Mouse (Mus musculus) urinary bladder, postnatal 4 days (tissue): ENCODE results near the gene Trim46.

Experiments used
- DNase-seq, 2 experiments: peaks; one replicate each; pipeline ENCODE4 v3.0.0; 2021 to 2022; ENCODE audit warnings: low spot score in 2 of 2

The Trim46 gene

DNA sequence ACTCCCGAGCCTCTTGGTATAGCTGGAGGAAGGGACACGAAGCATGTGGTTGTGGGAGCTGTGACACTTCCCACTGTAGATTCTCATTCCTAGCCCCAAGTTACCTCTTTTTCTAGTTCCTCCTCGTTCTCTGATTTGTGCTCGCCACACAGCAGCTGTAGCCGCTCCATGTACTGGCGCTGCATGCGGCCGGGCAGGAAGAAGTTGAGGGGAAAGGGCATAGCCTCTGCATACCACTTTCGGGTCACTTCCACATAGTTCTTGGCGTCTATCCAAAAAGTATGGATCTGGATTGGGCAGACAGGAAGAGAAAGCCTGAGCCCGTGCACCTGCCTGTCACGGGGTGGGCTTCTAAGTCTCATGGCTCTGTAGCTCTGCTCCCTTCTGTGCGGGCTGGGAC lies 35.9 kb downstream of the Trim46 start:
- DNase-seq: no peak

DNA sequence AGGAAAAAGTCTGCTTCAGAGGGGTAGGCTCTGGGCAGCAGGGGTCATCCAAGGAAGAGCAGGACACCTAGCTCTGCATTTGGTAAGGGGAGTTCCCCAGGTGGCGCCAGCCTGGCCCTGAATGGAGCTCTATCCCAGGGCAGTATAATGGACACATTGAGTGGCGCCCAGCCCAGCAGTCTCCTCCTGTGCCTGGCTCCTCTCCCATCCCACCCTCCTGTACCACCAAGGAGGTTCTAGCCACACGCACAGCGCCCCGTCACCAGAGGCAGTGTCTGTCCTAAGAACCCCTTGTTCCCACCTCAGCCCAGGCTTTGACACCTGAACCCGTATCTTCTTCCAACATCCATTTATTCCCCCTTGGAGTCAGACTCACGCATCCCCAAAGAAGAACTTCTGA lies 36.4 kb downstream of the Trim46 start:
- DNase-seq: no peak

DNA sequence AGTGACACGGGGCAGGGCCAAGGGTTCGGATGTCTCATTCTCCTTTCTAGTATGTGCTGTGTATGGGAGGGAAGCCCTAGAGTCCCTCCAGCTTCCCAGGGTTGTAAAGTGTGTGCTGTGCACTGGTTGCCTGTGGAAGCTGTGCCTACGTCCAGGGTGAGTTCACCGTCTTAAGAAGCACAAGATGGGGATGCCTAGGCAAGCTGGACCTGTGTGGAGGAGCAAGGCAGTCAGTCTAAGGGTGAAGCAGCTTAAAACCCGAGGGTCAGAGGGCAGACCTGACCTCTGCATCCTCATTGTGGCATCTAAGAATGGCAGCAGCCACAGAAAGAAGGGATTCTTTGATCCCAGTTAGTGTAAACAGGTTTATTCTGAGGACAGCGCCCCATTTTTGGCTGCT lies 37.4 kb downstream of the Trim46 start:
- DNase-seq: no peak

DNA sequence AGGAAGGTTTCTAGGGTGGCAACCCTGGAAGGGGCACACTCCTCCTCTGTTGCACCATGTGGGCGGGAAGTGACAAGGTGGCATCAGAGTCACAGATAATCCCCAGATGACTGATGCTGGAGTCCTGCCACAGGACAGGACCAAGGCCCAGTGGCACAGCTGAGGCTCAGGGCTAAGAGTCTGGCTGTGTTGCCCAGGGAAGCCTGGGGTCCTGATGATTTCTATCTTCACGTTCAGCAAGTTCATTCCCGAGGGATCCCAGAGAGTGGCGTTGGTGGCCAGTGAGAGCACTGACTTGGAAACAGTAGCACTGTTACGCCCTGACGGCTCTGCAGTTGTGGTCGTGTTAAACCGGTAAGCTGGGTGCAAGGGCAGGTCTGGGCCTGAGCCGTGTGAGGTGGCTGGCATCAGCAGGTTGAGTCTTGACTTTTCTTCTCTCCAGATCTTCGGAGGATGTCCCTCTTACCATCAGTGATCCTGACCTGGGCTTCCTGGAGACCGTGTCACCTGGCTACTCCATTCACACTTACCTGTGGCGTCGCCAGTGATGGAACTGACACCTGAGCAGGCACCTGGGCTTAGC lies 37.9 kb downstream of the Trim46 start:
- DNase-seq: no peak

DNA sequence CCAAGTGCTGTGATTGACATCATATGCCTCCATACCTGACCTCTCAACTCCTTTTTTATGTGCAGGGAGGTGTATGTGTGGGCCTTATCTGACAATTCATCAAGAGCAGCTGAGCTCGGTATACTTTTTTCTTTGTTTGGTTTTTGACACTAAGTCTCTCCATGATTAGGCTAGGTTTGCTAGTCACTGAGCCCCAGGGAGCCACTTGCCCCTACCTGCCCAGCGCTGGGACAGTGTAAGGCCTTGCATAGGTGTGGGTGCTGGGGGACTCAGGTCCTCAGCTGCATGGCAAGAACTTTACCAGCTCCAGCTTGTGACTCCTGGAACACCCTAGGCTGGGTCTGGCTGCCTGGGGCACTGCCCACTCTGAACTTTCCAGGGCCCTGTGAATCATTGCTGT lies 39.4 kb downstream of the Trim46 start:
- DNase-seq: no peak

DNA sequence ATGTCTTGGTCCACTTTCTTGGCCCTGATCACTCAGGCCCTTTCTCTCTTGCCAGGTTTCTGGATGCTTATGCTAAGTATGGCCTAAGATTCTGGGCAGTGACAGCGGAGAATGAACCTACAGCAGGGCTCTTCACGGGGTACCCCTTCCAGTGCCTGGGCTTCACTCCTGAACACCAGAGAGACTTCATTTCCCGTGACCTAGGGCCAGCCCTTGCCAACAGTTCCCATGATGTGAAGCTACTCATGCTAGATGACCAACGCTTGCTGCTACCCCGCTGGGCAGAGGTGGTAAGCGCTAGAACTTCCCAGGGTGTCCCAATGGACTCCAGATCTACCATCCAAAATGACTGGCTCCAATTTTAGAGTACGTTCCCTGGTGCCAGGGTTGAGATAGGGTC lies 40.0 kb downstream of the Trim46 start:
- no peak for DNase-seq

DNA sequence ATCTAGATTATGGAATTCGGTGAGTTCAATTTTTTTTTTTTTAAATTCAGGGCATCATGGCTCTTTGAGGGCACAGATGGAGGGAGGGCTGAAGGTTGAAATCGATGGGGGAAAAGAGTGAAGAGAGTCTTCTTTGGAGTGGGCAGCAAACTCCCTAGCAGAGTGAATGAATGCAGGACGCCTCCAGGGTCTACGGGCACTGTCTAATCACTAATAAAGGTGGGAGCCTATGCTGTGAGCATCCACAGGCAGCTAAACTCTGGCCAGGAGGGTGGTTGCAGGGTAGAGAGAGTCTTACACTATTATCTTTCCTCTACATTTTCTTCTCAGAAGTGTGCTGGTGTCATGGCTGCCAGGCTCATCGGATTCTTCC lies 43.0 kb downstream of the Trim46 start:
- no peak for DNase-seq

DNA sequence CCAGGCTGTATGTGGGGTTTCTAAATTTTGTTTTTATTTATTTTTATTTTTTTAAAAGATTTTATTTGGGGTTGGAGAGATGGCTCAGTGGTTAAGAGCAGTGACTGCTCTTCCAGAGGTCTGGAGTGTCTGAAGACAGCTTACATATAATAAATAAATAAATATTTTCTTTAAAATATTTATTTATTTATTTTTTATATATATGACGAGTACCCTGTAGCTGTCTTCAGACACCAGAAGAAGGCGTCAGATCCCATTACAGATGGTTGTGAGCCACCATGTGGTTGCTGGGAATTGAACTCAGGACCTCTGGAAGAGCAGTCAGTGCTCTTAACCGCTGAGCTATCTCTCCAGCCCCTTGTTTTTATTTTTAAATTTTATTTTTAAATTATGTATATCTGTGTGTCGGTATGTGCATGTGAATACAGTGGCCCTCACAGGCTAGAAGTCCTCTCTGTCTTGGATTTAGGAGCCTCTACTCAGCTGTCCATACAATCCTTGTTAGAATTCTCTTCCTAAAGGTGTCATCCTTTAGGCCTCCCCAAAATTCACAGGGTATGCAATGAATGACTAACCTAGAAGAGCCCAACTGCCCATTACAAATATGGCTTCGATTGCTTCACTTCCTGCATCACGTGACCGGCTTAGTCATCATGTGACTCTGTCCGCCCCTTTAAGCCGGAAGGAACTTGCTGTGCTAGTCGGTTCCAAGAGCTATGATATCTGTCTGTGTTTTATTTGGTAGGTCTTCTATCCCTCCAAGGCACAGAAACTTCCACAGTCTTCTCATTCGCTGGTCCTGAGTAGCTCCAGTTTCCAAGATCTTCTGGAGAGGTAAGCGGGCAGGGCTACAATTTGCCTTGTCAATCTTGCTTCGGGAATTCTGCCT lies 43.6 kb downstream of the Trim46 start, which contains the start of gene Gba:
Gene Gba, plus strand, starts transcription at position 676 of the 889 bp plus-strand sequence.
- DNase-seq: peak; percentile 75 to 87

DNA sequence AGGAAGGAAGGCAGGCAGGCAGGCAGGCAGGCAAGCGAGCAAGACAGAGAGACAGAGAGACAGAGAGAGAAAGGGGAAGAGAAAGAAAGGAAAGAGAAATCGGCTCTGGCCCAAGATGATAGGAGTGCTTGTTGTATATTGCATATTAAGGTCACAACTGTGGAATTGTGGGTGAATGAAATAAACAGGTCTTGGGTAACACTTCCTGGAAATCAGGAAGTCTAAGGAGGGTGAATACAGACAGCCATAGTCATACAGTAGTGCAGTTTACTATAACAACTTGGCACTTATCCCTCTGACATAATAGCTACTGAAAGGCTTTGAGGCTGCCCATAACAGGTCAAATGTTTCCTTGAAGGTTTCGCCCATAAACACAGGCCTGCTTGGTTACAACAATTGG lies 46.3 kb downstream of the Trim46 start:
- no peak for DNase-seq

DNA sequence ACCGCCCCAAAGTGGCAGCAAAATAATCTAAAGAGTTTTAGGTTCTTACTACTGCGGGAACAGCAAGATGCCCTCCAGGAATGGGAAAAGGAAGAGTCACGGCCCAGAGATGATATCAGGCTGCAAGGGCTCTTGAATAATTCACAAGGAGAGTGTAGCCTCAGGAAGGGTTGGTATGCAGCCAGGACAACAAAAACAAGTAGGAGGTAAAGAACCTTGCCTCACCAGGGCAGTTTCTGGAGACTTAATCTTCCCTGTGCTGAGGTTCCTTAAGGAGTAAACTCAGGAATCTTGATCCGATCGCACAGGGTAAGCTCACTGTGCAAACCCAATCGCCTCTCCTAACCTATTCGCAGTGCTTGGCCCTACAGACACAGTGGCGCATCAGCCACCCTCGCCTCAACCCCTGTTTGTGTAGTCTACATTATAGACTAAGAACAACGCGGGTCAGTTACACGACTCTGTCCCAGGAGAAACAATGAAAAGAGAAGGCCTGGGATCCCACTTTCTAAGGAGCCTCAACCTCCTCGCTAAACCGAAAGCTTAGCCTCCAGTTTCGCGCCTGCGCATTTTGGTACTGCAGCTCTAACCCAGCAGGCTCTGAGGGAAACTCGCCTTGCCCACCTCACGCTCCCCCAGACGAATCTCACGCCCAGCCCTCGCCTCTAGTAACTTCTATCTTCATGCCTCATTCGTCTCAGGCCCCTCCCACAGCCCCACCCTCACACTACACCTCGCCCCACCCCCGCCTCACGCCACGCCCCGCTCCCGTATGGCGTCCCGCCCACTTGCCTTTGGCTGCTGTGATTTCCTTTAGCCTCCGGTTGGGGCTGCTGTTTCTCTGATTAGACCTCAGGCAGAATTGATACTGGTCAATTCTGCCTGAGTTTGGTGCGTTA lies 49.9 kb downstream of the Trim46 start:
- DNase-seq: peak; percentile 88 to 93

DNA sequence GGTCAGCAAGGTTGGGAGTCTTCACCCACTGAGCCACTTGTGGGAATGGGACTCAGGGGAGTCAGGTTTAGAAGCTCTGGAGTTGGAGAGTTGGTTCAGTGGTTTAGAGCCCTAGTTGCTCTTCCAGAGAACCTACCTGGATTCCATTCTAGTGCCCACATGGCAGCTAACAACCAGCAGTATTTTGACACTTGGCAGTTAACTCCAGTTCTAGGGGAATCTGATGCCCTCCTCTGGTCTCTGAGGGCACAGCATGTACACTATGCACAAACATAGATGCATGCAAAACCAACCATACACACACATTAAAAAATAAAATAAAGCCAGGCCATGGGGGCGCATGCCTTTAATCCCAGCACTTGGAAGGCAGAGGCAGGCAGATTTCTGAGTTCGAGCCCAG lies 52.3 kb downstream of the Trim46 start:
- DNase-seq: no peak

DNA sequence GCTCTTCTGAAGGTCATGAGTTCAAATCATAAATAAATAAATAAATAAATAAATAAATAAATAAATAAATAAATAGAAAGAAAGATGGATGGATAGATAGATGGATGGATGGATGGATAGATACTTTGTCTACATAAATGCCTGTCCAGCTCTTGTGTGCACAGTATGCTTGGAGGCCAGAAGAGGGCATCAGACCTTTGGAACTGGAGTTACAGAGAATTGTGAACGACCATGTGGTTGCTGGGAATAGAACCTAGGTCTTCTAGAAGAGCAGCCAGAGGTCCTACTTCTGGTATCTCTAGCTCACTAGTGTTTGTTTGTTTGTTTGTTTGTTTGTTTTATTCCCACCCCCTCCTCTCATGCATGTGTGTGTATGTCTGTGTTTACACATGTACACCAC lies 52.8 kb downstream of the Trim46 start:
- DNase-seq: no peak

DNA sequence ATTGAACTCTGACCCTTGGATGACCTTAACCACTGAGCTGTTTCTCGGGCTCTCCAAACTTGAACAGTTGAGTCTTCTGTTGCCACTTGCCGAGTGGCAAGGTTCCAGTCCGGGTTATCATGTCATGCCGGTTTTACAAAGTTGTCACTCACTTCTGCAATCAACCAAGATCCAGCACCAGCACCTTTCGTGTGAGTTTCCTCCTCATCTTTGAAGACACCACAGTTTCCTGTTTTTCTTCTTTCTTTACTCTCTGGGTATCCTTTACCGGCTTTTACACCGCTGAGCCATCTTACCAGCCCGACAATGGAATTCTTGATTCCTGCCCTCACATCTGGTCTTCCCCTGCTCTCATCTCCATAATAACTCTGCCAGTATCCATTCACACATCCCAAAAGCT lies 55.7 kb downstream of the Trim46 start:
- no peak for DNase-seq

DNA sequence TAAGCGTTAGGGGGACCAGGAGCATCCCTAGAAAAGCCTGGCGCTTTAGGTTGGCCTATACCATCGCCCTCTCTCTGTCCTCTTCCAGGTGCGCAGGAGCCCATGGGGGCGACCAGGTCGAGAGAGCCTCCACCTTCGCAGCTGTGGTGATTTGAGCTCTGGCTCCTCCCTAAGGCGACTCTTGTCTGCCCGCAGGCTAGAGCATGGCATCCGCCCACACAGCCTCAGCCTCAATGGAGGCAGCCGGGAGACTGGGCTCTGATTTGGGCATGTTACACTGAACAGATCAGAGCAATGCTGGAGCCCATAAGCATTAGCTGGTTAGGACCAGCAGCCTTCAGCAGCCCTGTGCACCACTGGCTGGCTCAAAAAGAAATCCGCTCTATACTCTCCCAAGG lies 57.6 kb downstream of the Trim46 start:
- DNase-seq: no peak

DNA sequence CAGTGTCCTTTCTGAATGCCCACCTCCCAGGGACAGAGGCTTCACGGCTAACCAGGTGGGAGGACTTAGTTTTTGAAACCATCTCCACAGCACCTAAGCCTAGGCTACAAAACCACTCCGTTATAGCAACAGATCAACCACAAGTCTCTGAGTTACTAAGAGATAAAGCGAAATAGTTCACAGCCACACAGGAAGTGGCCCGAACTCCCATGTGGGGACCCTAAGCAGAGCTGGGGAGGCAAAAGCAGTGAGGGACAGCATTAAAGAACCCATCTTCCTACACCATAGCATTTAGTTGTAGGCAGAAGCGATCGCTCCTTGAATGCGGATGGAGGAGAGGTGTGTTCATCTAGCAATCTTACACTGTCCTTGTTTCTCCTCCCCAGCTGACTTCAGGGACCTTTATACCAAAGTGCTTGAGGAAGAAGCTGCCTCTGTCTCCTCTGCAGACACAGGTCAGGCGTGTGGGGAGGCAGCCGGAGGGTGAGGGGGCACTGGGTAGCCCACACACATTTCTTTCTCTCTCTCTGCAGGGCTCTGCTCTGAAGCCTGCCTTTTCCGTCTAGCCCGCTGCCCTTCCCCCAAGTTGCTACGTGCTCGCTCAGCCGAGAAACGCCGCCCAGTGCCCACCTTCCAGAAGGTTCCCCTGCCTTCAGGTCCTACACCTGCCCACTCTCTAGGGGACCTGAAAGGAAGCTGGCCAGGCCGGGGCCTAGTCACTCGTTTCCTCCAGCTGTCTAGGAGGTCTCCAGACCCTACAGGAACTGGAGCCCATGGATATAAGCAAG lies 58.2 kb downstream of the Trim46 start:
- DNase-seq: no peak

DNA sequence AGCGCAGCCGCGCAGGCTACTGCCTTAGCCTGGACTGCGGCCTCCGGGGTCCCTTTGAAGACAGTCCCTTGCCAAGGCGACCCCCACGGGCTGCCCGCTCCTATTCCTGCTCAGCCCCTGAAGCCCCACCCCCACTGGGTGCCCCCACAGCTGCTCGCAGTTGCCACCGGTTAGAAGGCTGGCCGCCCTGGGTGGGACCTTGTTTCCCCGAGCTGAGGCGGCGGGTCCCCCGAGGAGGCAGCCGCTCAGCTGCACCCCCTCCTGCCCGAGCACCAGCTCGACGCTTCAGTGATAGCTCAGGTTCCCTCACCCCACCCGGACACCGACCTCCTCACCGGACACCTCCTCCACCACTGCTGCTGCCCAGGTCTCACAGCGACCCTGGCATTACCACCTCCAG lies 58.9 kb downstream of the Trim46 start:
- DNase-seq: no peak
